ENCODE assay signal across 10 mouse cellular contexts in the genomic region with DNA sequence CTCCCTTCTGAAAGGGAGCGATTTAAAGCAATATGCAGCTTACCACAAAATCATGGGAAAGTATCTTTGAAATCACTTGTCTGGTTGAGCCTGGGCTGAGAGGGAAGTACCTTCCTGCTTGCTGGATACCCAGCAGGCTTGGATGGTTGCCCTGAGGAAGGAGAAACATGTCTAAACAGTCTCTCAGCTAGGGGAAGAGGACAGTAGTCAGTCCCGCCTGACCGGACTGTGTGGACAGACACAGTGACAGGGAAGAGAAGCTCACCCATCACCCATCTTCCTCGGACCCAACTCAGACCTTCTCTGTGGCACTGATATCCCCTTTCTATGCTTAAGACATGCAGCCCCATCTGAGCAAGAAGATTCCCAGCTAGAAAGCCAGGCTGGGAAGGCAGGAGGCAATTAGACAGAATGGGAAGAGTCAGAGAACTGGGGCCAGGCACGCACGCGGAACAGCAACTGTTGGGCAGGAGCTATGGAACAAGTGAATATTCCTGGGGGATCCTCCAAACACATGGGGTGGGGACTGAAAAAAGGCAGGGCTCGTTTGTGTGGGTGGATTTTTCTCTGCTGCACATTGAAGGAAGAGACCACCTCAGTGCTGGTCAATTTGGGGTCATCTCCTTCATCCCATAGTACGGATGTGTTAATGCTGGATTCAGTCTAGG. TPM values are rescaled to one million over a fixed set of nuclear protein-coding genes. Genes with fewer than 3 reads are reported as not detected.
DNase-seq lines count a peak whose midpoint lies in the region.
"Had no signal": no experiment of that assay in that cellular context is flagged by ENCODE, and none has a peak within 500 bp of the region (broad histone marks: within the 10 kb centered on the region; RNA-seq: fewer than 3 reads in every experiment).

No protein-coding gene starts in this region.

- peak; percentile 50 for DNase-seq in cerebellum, adult 11-12 months
- no peak for DNase-seq in cerebellum, adult 11 months
- no peak for DNase-seq in heart, embryonic 10.5 days (ENCODE audit: low spot score)
- no peak for DNase-seq in heart, postnatal 25 days (ENCODE audit: low spot score)
- peak; percentile 36 for DNase-seq in urinary bladder, postnatal 14 days (ENCODE audit: low spot score)
- no peak for DNase-seq in urinary bladder, adult 18-20 months (ENCODE audit: low spot score in 2 of 2)
- DNase-seq in layer of hippocampus, postnatal 14 days (ENCODE audit: low spot score in 2 of 2), result no peak
- DNase-seq in urinary bladder, adult 2 months (ENCODE audit: low spot score), result no peak

- H3K4me3 ChIP-seq in heart, embryonic 10.5 days, result no peak overlapping the region
- H3K4me3 ChIP-seq: myocyte had no signal

- H3K9me3 ChIP-seq in heart, embryonic 10.5 days, result no peaks in the 10 kb centered on the region

- peak overlapping the region; percentile 85 for H3K27ac ChIP-seq in heart, embryonic 10.5 days
- H3K27ac ChIP-seq: macrophage had no signal

- 77% methylated on average over 9 of the region's 9 CpGs for WGBS in heart, embryonic 10.5 days

- no peaks in the 10 kb centered on the region for H3K36me3 ChIP-seq in heart, embryonic 10.5 days

- no peaks in the 10 kb centered on the region for H3K27me3 ChIP-seq in heart, embryonic 10.5 days (ENCODE audit: insufficient read depth, poor library complexity, severe bottlenecking)

- intact Hi-C loops in heart, postnatal 25 days (cut with DNase I), result no loop called here

- peaks cover 78% of the 10 kb centered on the region for H3K4me1 ChIP-seq in heart, embryonic 10.5 days

RNA-seq across cellular contexts. Expression of a gene that starts 38.6 kb away (rescaled TPM):
- 40.4 and 49.8 TPM in 2 replicates for polyA plus RNA-seq in heart, embryonic 10.5 days (2016; fragmentation: Nextera tagmentation; extraction: Ambion mirVana)
- 10 to 100 TPM; 47.9 to 78.9 TPM for total RNA-seq in heart, postnatal 25 days (2021)
- 1 to 10 TPM; 2.6 to 5.9 TPM for total RNA-seq in layer of hippocampus, postnatal 14 days (2021)
- 67.7 and 73.5 TPM in 2 replicates for polyA plus RNA-seq in urinary bladder, adult 2 months (2012; rRNA removed)

Comparison
In these comparisons a context has a peak if more than half of its experiments do, and no peak if none do; other contexts are left out.
1. DNase-seq: peak in cerebellum, adult 11-12 months (single experiment) and urinary bladder, postnatal 14 days (single experiment); none in cerebellum, adult 11 months (single experiment), heart, embryonic 10.5 days (single experiment), heart, postnatal 25 days (single experiment), urinary bladder, adult 18-20 months (0 of 2), layer of hippocampus, postnatal 14 days (0 of 2) and urinary bladder, adult 2 months (single experiment).
2. RNA of a gene that starts 38.6 kb away (total RNA-seq): 47.9 to 78.9 TPM in heart, postnatal 25 days; 2.6 to 5.9 TPM in layer of hippocampus, postnatal 14 days; every median in the first group is over 4 times any median in the second.